Mouse (Mus musculus) layer of hippocampus, adult 2 months (tissue): Measurements from ENCODE around the gene Lif. TPM values are rescaled to one million over a fixed set of nuclear protein-coding genes. Genes with fewer than 3 reads are reported as not detected.

Experiments
- DNase-seq, 2 experiments: peaks; one replicate each; pipeline ENCODE4 v3.0.0; 2022; ENCODE audit warnings: low spot score in 2 of 2
- H3K27ac ChIP-seq: fragments of 200-600 bp; 2 replicates; pipeline ENCODE4 v1.8.1; 2022
- H3K4me3 ChIP-seq: fragments of 200-600 bp; 2 replicates; pipeline ENCODE4 v1.8.1; 2022; ENCODE audit warnings: mild to moderate bottlenecking
- CTCF ChIP-seq: fragments of 200-600 bp; conservative IDR thresholded peaks from 2 replicates; pipeline ENCODE4 v1.8.1; 2022; ENCODE audit warnings: antibody characterized with exemption, mild to moderate bottlenecking, moderate library complexity
- total RNA-seq, 2 experiments: library from RNA; stranded (reverse); gene quantifications; 2 replicates each; pipeline ENCODE4 v1.2.3; 2021

The Lif gene
- total RNA-seq, 2 experiments from 2014 or later = 0.92 to 1.7 TPM

DNA sequence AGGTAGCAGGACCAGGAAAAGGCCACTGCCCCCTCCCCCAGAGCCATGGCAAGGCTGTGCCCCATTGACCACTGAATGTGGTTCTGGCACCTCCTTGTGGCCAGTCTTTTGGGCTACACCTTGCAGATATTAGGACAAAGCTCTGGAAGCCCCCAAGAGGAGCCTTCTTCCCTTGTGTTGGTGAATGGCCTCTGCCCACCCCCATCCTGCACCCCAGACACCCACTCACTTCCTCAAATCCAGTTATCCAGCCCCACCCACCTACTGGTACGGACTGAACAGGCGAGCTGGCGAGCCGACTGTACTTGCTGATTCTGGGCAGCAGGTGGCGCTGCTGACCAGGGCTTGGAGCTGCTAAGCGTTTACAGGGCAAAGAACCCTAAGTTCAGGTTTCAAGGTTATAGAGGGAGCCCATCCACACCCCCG, 1.3 kb downstream of the Lif start:
- no peak overlapping the region for H3K27ac ChIP-seq
- H3K4me3 ChIP-seq = peak overlapping the region; percentile 42; the same call in 1 of the 2 replicates
- TF ChIP-seq CTCF = peak; percentile 95; the same call in 1 of the 2 replicates
- peak; percentile 57 to 87 for DNase-seq

DNA sequence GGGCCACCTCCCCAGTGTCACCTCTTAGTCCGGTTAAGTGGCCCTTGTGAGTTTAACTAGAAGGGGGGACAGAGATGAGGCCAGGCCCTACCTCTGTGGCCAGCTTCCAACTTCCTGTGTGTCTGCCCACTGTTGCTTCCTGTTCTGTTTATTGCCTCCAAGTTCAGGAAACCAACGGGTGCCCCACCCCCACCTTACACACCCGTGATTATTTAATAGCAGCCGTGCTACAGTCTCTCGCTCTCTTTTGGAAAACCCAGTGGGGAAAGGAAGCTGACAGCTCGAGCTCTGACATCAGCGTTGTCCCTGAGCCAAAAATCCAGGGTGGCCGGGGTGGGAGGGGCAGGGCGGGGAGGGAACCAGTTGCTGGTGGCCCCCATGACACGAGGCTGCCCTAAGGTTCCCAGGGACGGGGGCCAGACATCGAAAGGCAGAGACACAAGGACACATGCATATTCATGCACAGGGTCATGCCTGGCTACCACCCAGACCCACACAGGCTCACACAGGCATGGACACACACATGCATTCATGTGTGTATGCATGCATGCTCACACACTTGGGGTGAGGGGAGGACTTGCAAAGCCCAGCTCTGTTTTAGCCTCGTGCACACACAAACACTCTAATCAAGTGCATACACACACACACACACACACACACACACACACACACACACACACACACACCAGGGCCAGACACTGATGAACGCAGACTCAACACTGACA, 3.3 kb downstream of the Lif start:
- no peak overlapping the region; the same call in 1 of the 2 replicates for H3K4me3 ChIP-seq
- H3K27ac ChIP-seq = no peak overlapping the region
- TF ChIP-seq CTCF = no peak
- peak; percentile 10 to 36 for DNase-seq

DNA sequence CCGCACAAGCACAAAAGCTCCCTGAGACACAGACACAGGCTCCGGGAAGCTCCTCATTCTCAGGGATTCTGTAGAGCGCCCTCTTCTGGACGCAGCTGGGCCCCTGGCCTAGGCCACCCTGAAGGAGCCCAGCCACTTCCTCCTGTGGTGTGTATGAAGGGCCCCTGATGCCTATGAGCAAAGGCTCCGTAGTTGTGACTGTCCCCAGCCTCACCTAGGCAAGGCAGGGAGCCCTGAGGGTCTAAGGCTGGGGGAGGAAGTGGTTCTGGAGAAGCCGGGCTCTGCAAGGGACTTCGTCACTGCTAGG, 3.8 kb downstream of the Lif start:
- H3K27ac ChIP-seq = peak overlapping the region; percentile 19; the same call in 1 of the 2 replicates
- peak; percentile 16 to 50 for DNase-seq

DNA sequence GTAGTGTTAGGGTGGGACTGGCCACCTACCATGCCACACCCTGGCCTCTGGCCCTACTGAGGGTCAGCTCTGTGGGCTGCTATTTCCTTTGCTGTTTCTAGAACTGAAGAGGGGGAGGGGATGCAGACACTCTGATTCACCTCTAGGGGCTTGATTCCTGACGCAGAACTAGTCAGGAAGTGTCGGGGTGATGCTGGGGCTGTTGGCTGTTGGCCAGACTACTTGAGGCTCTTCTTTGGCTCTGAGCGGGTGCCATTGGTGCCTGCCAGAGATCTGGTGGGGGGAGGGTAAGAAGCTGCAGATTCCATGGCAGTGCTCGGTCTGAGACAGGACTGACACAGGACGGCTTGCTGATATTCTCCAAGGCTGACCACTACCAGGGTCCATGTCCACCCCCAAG, 4.6 kb downstream of the Lif start:
- no peak overlapping the region for H3K4me3 ChIP-seq
- DNase-seq = no peak
- TF ChIP-seq CTCF = peak; percentile 56
- H3K27ac ChIP-seq = no peak overlapping the region

More for the DNA sequence above, 3.8 kb downstream of the Lif start:
- peak; percentile 73 for TF ChIP-seq CTCF
- H3K4me3 ChIP-seq = no peak overlapping the region

DNA sequence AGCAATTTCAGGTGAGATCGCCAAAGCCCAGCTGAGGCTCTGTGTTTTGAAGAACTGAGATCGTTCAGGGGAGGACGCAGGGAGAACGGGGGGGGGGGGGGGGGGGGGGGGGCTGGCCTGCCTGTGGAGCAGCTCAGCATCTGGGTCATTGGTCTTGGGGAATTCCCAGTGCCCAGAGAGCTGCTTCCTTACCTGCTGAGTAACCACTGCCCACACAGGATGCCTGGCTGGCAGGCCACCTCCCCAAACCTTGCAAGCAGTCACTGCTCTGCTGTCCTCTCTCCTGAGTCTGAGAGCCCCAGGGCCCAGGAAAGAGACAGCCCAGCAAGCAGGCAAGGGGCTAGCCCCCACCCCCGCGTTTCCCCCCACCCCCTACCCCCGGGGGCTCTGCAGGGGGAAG, 5.5 kb downstream of the Lif start:
- H3K4me3 ChIP-seq = no peak overlapping the region
- TF ChIP-seq CTCF = no peak
- no peak overlapping the region for H3K27ac ChIP-seq
- no peak for DNase-seq

DNA sequence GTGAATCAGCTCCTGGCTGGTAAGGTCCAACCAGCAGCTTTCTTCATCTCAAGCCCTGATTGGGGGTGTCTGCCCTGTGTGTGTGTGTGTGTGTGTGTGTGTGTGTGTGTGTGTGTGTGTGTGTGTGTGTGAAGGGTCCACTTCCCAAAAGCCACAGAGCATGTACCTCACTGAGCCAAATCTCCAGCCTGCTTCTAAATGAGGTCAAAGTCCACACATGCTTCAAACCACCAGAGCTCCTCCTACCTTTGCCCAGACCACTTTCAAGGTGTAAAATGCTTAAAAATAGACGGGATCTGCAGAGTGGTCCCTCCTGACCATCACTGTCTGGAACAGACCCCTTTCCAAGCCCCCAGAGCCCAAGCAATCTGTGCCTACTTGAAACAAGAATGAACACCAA, 5.9 kb downstream of the Lif start:
- no peak for TF ChIP-seq CTCF
- Histone ChIP-seq H3K4me3 (no peak overlapping the region), H3K27ac (no peak overlapping the region)
- no peak for DNase-seq

DNA sequence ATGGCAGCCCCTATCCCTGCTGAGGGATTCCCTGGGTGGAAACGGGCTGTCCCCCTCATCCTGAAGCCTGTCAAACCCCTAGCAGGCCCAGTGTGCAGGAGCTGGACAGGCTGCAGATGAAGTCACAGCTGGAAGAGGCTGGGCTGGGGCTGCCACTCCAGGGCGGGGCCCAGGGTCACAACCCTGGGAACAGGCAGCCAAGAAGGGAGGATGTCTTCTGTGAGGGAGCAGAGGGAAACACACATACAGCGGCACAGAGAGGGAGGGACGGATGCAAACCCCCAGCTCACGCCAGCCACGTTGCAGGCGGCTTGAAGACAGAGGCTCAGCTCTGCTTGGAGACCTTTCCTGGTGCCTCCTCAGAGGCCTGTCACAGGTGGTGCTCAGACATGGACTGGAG, 6.7 kb downstream of the Lif start:
- DNase-seq = no peak
- Histone ChIP-seq H3K27ac (no peak overlapping the region), H3K4me3 (no peak overlapping the region)
- TF ChIP-seq CTCF = no peak

DNA sequence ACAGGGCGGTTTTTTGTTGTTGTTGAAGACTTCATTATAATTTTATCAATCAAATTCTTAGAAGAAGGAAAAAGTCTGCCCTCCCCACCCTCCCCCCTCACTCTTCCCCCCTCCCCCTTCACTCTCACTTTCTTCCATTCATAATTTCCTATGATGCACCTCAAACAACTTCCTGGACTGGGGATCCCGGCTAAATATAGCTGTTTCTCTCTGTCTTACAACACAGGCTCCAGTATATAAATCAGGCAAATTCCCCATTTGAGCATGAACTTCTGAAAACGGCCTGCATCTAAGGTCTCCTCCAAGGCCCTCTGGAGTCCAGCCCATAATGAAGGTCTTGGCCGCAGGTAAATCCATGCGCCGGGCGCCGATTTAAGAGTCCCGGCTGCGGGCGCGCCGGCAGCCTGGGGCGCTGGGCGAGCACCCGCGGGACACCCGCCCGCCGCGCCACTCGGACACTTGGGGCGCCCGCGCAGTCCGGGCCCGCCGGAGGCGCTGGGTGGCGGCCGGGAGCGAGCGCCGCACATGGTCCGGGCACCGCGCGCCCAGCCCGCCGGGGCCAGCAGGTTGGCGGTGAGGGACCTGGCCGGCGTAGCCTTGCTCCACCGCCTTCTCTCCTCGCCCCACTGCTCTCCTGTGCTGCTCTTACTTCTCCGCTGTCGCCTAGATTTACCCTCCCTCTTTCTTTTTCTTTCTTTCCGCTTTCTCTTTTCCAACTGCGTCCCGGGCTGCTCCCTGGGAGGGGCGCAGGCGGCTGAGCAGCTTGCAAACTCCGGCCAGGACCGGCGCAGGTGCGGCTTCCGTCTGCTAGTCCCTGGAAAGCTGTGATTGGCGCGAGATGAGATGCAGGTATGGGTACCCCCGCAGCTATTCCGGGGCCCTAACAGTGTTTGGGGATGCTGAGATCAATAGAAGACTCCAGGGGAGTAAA, 9.2 kb downstream of the Lif start:
- peak in 1 of 2 experiments; percentile 29 for DNase-seq
- Histone ChIP-seq H3K27ac (peak overlapping the region; percentile 51; the same call in 1 of the 2 replicates), H3K4me3 (peak overlapping the region; percentile 55)
- no peak for TF ChIP-seq CTCF

DNA sequence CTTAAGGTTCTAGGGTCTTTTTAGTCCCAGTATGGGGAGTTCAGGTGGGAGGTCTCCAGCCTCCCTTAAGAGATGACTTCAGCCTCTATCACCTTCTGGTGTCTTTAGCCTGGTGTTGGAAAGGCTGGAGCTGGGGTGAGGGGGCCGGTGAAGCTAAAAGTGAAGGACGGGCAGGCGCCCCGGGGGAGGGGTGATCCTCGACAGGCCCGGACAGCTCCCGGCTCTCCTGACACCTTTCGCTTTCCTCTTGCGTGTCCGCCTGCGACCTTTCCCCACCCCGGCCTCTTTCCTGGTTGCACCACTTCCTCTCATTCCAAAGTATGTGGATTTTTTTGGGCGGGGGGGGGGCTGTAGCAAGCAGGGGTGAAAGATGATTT, 9.8 kb downstream of the Lif start:
- peak overlapping the region; percentile 51; the same call in 1 of the 2 replicates for H3K27ac ChIP-seq
- no peak for TF ChIP-seq CTCF
- DNase-seq = no peak
- peak overlapping the region; percentile 55 for H3K4me3 ChIP-seq

DNA sequence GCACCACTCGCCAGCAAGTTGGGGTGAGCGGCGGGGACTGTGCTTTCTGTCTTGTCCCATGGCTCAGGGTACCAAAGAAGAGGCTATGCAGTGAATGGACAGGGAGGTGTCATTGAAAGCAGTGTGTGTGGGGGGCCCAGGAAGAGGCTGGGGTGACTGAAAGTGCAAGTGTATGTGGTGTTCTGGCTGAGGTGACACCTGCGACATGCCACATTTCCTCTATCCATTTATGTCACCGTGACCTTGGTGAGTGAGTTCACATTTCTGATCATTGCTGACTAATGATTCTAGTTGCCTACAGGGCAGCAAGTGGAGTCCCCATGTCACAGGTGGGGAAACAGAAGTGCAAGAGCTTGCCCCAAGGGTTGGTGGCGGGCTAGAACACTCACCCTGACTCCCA, 11.1 kb downstream of the Lif start:
- TF ChIP-seq CTCF = no peak
- Histone ChIP-seq H3K4me3 (no peak overlapping the region), H3K27ac (no peak overlapping the region)
- no peak for DNase-seq

DNA sequence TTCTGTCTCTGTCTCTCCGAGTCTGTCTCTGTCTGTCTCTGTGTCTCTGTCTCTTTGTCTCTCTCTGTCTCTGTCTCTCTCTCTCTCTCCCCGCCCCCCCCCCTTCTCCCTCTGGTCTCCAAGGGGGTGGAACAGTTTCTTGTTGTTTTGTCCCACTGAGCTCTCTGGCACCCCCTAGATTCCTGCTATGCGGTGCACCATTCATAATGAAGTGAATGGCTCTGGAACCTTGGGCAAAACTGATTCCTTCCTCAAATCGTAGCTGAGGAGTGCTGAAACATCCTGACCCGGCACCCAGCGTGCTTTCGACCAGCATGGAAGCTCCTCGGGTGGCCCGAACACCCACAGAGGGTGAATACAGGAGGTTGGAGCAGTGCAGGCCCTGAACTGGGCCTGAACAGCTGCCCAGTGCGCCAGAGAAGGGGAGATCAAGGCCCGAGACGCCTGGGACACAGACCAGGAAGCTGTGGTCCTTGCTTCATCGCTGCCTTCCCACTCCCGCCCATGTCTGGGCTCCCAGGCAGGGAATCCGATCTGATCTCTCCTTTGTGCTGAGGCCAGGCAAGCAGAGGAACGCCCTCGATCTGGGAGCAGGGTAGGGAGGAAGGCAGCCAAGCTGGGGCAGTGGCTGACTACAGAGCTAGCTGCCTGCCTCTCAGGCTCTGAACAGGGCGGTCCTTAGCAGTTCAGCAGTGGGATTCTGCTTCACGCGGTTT, 13.5 kb downstream of the Lif start:
- H3K4me3 ChIP-seq = no peak overlapping the region
- H3K27ac ChIP-seq = peak overlapping the region; percentile 74
- TF ChIP-seq CTCF = peak; percentile 66
- DNase-seq = peak in 1 of 2 experiments; percentile 11

DNA sequence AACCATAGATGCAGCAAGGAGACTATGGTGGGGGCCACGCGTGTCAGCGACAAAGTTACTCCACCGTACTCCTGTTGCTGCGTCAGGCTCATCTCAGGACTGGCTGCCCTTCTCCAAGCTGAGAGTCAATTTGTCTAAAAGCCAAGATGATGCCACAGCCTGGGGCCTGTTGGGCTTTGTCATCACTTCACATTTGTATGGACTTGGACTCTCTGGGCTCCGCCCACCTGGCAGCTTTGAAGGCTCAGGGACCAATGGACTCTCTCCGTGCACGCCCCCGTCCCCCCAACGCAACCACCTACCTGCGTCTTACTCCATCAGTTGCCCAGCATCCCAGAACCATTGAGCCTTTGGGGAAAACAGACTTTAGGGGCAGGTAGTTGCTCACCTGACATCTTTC, 14.2 kb downstream of the Lif start:
- Histone ChIP-seq H3K27ac (peak overlapping the region; percentile 74; the same call in 1 of the 2 replicates), H3K4me3 (no peak overlapping the region)
- no peak for DNase-seq
- no peak for TF ChIP-seq CTCF

DNA sequence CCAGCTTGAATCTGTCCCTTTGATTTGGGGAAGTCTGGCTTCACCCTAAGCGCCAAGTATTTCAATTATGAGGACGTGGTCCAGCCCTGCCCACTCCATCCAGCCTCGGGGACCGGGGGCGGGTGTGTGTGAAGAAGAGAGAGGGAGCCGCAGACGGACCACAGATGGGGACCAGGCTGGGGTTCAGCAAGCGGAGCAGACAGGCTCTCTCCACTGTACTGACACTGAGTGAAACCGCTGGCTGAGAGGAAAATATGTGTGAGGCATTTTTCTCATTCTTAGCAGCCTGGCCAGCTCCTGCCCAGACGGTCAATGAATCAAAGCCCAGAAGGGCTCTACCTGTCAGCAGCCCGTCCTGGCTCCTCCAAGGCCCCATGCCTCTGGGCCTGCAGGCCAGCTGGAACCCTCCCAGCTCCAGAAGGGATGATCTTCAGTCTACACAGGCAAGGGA, 19.1 kb downstream of the Lif start:
- DNase-seq = no peak
- no peak for TF ChIP-seq CTCF
- no peak overlapping the region for H3K27ac ChIP-seq
- H3K4me3 ChIP-seq = no peak overlapping the region
